Mouse (Mus musculus): ENCODE measurements at regions not wholly inside any gene's neighbourhood (a gene's known extent, or its start where the extent isn't known, plus 50 kb on each side); places are given as distances from the start of the nearest gene placed in this dataset.

DNA sequence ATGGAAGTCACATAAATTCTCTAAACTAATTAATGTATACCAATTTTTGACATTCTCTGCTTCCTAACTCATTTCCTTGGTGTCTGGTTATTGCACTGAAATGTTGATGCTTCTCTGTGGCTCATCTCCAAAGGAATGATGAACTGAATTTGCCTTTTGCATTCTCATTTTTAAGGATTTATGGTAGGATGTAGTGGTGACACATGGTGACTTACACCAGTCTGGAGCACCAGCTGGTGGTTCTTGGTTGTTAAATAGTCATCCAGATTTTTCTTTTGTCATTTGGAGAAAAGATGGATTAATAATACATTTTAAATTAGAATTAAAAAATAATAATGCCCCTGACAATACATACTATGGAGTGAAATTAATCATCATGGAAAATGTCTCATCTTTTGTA is 1097.2 kb upstream of the Epha7 start:
- TF ChIP-seq POLR2A (IDR thresholded peaks at IDR 0.05; ENCODE audit: borderline replicate concordance, extremely low read depth, insufficient read depth, insufficient read length, poor library complexity, severe bottlenecking) (no peak), CTCF (IDR thresholded peaks at IDR 0.05; ENCODE audit: borderline replicate concordance, extremely low read depth, insufficient read depth, insufficient read length) (no peak)
